Mouse (Mus musculus) kidney, postnatal 0 days (tissue): Measurements from ENCODE around the gene Vangl2. TPM values are rescaled to one million over a fixed set of nuclear protein-coding genes. Genes with fewer than 3 reads are reported as not detected.

Experiments used
- ATAC-seq: fragments of 200-750 bp; cut with Nextera tagmentation; replicated peaks from 2 replicates; pipeline ENCODE4 v1.8.0; 2017; ENCODE audit warnings: low read depth, moderate number of reproducible peaks, moderate TSS enrichment, moderate library complexity; ENCODE audit not compliant: low FRiP score
- DNase-seq: peaks from one replicate; pipeline ENCODE4 v3.0.0-alpha.2; 2016; ENCODE audit warnings: low spot score
- H3K27ac ChIP-seq: fragments of 300-500 bp; sonication (generic); 2 replicates; pipeline ENCODE4 v1.5.1; 2014; ENCODE audit warnings: mild to moderate bottlenecking
- H3K27me3 ChIP-seq: fragments of 300-500 bp; sonication (generic); 2 replicates; pipeline ENCODE4 v1.6.1; 2014; ENCODE audit warnings: low read length, mixed read lengths; ENCODE audit not compliant: insufficient read depth
- H3K36me3 ChIP-seq: fragments of 300-500 bp; sonication (generic); 2 replicates; pipeline ENCODE4 v1.6.1; 2014; ENCODE audit warnings: low read length, mixed read lengths; ENCODE audit not compliant: insufficient read depth
- H3K4me1 ChIP-seq: fragments of 300-500 bp; sonication (generic); replicated peaks from 2 replicates; pipeline ENCODE4 v1.6.1; 2014; ENCODE audit warnings: antibody characterized with exemption, low read length, mixed read lengths; ENCODE audit not compliant: insufficient read depth
- H3K4me2 ChIP-seq: fragments of 300-500 bp; sonication (generic); 2 replicates; pipeline ENCODE4 v1.6.1; 2014; ENCODE audit warnings: mild to moderate bottlenecking, low read length, moderate library complexity, mixed read lengths
- H3K4me3 ChIP-seq: fragments of 300-500 bp; sonication (generic); replicated peaks from 2 replicates; pipeline ENCODE4 v1.5.1; 2014; ENCODE audit warnings: low read depth, low read length
- H3K9ac ChIP-seq: fragments of 300-500 bp; sonication (generic); 2 replicates; pipeline ENCODE4 v1.6.1; 2014; ENCODE audit warnings: low read depth, low read length
- H3K9me3 ChIP-seq: fragments of 300-500 bp; sonication (generic); replicated peaks from 2 replicates; pipeline ENCODE4 v1.6.1; 2016; ENCODE audit warnings: low read length, inconsistent platforms, mixed read lengths
- CTCF ChIP-seq: IDR thresholded peaks from 2 replicates; pipeline ENCODE4 v1.5.1; 2016; ENCODE audit warnings: antibody characterized with exemption, low read depth, mild to moderate bottlenecking, moderate library complexity
- WGBS: fragments of 180-500 bp; shearing (Covaris S2); extraction: QIAGEN DNeasy Blood & Tissue Kit; methylation state at CpG from one replicate; pipeline ENCODE4 v1.1.7; 2014; 5-methylcytosine and 5-hydroxymethylcytosine counted together
- polyA plus RNA-seq: library from polyadenylated mRNA; unstranded; fragments of >200 nt; fragmentation: Nextera tagmentation; extraction: Ambion mirVana; gene quantifications from 2 replicates; pipeline ENCODE4 v1.2.1, GENCODE M21; 2015

Vangl2 gene
- polyA plus RNA-seq, 1 experiment from 2014 or later, result 13.8 TPM

DNA sequence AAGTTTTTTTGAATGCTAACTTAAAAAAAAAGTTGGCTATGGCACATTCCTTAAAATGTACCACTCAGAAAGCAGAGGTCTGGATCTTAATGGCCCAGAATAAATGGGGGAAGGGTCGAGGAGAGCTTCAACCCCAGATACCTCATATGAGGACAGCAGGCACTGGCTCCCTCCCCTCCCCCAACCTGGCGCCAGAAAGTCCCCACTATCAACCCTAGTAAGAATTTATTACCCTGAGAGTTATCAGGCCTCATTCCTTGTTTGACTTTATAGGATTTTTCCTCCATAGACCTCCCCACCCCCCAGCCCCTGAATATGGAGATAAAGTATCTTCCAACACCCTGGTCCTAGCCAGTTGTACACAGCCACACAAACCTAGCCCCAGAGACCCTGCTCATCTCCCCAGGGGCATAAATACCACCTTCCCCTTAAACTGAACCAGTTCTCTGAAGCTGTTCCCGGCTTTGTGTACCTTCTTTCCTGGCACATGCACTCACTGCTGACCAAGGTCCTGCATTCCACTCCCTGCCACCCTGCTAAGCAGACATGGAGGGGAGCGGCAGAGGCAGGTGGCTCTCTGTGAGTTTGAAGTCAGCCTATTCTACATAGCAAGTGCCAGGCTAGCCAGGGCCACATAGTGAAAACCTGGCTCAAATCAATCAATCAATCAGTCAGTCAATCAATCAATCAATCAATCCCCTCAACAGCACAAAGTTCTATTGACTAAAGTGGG lies 35.2 kb upstream of the Vangl2 start:
- Histone ChIP-seq H3K4me2 (no peak overlapping the region), H3K27ac (no peak overlapping the region), H3K9me3 (no peaks in the 10 kb centered on the region), H3K4me1 (no peaks in the 10 kb centered on the region), H3K9ac (no peak overlapping the region), H3K4me3 (no peak overlapping the region), H3K27me3 (no peaks in the 10 kb centered on the region), H3K36me3 (peaks cover 38% of the 10 kb centered on the region)
- ATAC-seq (no peak), DNase-seq (no peak)
- WGBS, result 33% methylated on average over 4 of the region's 4 CpGs
- TF ChIP-seq CTCF, result no peak

- Histone ChIP-seq H3K27ac (no peak overlapping the region), H3K4me1 (no peaks in the 10 kb centered on the region), H3K27me3 (no peaks in the 10 kb centered on the region), H3K4me3 (no peak overlapping the region), H3K9ac (no peak overlapping the region), H3K36me3 (peaks cover 24% of the 10 kb centered on the region), H3K9me3 (no peaks in the 10 kb centered on the region), H3K4me2 (no peak overlapping the region)
- TF ChIP-seq CTCF, result no peak
- ATAC-seq (no peak), DNase-seq (no peak)
- WGBS, result 95% methylated on average over 2 of the region's 2 CpGs
Measured at GRCm38 (mm10) chr1:172062101-172062500, 33.9 kb upstream of the Vangl2 start.

DNA sequence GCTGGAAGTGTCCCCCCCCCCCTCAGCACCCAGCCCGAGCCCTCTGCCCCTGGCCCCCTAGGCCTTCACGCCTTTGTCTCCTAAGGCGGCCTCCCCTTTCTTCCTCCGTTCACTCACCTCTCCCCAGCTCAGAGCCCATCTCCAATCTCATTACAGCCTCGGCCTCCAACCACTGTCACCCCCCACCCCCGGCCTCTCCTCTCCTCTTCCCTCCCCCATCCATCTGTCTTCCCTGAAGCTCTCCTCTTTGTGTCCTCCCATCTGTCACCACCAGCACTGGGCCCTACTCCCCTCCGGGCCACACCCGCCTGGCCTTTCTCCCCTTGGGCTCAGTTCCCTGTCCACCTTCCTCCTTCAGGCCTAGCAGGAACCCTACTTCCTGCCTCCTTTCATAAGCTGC lies 33.0 kb upstream of the Vangl2 start:
- Histone ChIP-seq H3K27ac (no peak overlapping the region), H3K4me3 (no peak overlapping the region), H3K4me1 (no peaks in the 10 kb centered on the region), H3K36me3 (peaks cover 15% of the 10 kb centered on the region), H3K9me3 (no peaks in the 10 kb centered on the region), H3K27me3 (no peaks in the 10 kb centered on the region), H3K4me2 (no peak overlapping the region), H3K9ac (no peak overlapping the region)
- WGBS, result 25% methylated on average over 8 of the region's 8 CpGs
- no peak for DNase-seq
- ATAC-seq, result no peak
- no peak for TF ChIP-seq CTCF

DNA sequence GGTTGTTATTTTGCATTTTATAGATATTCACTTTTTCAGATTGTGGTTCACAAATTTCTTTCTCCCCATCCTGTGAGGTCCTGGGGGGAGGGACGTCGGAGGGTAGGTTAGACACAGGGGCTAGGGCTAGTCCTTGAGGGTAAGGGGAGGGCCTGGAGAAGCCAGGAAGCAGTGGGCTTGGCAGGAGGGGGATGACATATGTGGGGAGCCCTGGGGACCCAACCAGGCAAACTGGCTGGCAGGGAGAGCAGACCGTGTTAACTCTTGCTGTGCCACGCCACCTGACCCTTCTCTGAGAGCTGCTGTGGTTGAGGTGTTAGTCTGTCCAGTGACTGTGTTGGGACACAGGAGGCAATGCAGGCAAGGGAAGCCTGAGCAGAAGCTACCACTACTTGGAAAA lies 32.4 kb upstream of the Vangl2 start:
- TF ChIP-seq CTCF, result no peak
- no peak overlapping the region for H3K4me3 ChIP-seq
- no peaks in the 10 kb centered on the region for H3K9me3 ChIP-seq
- ATAC-seq (no peak), DNase-seq (no peak)
- H3K9ac ChIP-seq, result no peak overlapping the region
- H3K27me3 ChIP-seq, result no peaks in the 10 kb centered on the region
- 58% methylated on average over 4 of the region's 4 CpGs for WGBS
- H3K27ac ChIP-seq, result no peak overlapping the region
- H3K4me1 ChIP-seq, result no peaks in the 10 kb centered on the region
- H3K36me3 ChIP-seq, result peaks cover 11% of the 10 kb centered on the region
- H3K4me2 ChIP-seq, result no peak overlapping the region

DNA sequence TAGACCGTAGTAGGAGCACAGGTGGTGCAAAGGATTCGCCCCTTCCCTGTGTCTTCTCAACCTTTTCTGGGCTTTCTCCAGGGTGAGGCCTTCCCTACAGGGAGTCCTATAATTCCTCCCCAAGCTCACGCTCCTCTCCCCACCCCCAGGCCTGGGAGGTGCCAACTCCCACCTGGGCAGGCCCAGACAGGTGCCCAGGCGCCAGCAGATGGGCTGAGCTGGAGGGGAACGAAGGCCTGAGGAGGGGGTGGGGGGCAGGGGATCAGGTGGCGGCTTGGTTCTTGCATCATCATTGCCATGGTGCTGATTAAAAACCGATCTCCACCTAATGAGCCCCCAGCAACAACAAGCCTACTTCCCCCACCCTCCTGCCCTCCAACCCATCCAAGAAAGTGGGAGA lies 30.6 kb upstream of the Vangl2 start:
- Histone ChIP-seq H3K9ac (no peak overlapping the region), H3K36me3 (no peaks in the 10 kb centered on the region), H3K27me3 (0 out of 2 replicates have a peak, but pooled peaks cover 4% of the 10 kb centered on the region), H3K4me3 (no peak overlapping the region), H3K4me2 (no peak overlapping the region), H3K9me3 (no peaks in the 10 kb centered on the region), H3K27ac (no peak overlapping the region), H3K4me1 (peaks cover 3% of the 10 kb centered on the region; the same call in 1 of the 2 replicates)
- no peak for DNase-seq
- WGBS, result 71% methylated on average over 7 of the region's 7 CpGs
- no peak for TF ChIP-seq CTCF
- no peak for ATAC-seq

DNA sequence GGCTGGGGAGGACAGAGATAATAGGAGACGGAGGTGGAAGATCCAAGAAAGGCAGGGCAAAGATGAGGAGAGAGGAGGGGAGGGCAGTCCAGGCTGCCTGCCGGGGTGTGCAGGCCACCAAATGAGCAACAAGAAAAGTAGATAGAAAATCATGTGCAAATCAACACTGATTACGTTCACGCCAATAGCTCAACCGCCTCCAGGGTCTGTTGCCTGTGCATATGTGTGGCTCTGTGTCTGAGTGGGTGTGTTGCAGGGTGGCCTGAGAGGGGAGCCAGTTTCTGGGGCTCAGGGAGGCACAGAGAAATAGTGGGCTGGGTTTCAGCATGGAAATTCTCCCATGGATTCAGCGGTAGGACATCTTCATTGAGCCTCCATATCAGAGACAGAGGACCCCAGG lies 30.1 kb upstream of the Vangl2 start:
- 0 out of 2 replicates have a peak, but pooled peaks cover 5% of the 10 kb centered on the region for H3K27me3 ChIP-seq
- H3K4me1 ChIP-seq, result peaks cover 6% of the 10 kb centered on the region; the same call in 1 of the 2 replicates
- no peak overlapping the region for H3K4me3 ChIP-seq
- TF ChIP-seq CTCF, result no peak
- WGBS, result 78% methylated on average over 6 of the region's 6 CpGs
- no peak overlapping the region for H3K9ac ChIP-seq
- no peaks in the 10 kb centered on the region for H3K36me3 ChIP-seq
- no peaks in the 10 kb centered on the region for H3K9me3 ChIP-seq
- H3K4me2 ChIP-seq, result no peak overlapping the region
- DNase-seq (no peak), ATAC-seq (no peak)
- H3K27ac ChIP-seq, result no peak overlapping the region
